9 mouse cellular contexts compared by ENCODE assay signal in genomic region chr6:107528877-107529864, GRCm38 (mm10). TPM values are rescaled to one million over a fixed set of nuclear protein-coding genes. Genes with fewer than 3 reads are reported as not detected.
DNase-seq lines count a peak whose midpoint lies in the region; ATAC-seq lines count a peak whose summit lies in the region.
"Had no signal": no experiment of that assay in that cellular context is flagged by ENCODE, and none has a peak within 500 bp of the region (broad histone marks: within the 10 kb centered on the region; RNA-seq: fewer than 3 reads in every experiment).

Gene Lrrn1 (plus strand): TSS chr6:107529768.

- 0 out of 2 replicates have a peak, but pooled peaks cover 8% of the 10 kb centered on the region for H3K4me1 ChIP-seq in neural tube, embryonic 11.5 days (ENCODE audit: control insufficient read depth, insufficient read depth, low read length)
- H3K4me1 ChIP-seq in kidney, embryonic 16.5 days (ENCODE audit: insufficient read depth, low read length) = 0 out of 2 replicates have a peak, but pooled peaks cover 5% of the 10 kb centered on the region
- peaks cover 13% of the 10 kb centered on the region for H3K4me1 ChIP-seq in limb, embryonic 15.5 days

- ATAC-seq in neural tube, embryonic 11.5 days (ENCODE audit: insufficient read depth, low FRiP score, low TSS enrichment) = peak; percentile 94
- peak; percentile 94 for ATAC-seq in kidney, embryonic 16.5 days (ENCODE audit: low FRiP score, low TSS enrichment)
- ATAC-seq in limb, embryonic 15.5 days (ENCODE audit: insufficient number of reproducible peaks, low FRiP score, low TSS enrichment, low read depth) = peak; percentile 81

- H3K9me3 ChIP-seq in neural tube, embryonic 11.5 days (ENCODE audit: control insufficient read depth, low read length) = no peaks in the 10 kb centered on the region
- no peaks in the 10 kb centered on the region for H3K9me3 ChIP-seq in kidney, embryonic 16.5 days (ENCODE audit: low read length)
- H3K9me3 ChIP-seq in limb, embryonic 15.5 days = no peaks in the 10 kb centered on the region

- peak within 1 kb of the TSS; percentile 82 for H3K27ac ChIP-seq in neural tube, embryonic 11.5 days (ENCODE audit: low read depth, low read length)
- no peak within 1 kb of the TSS for H3K27ac ChIP-seq in kidney, embryonic 16.5 days (ENCODE audit: low read length)
- H3K27ac ChIP-seq in limb, embryonic 15.5 days = peak within 1 kb of the TSS; percentile 33
- H3K27ac ChIP-seq: macrophage had no signal

- DNase-seq in neural tube, embryonic 11.5 days (ENCODE audit: low spot score) = peak; percentile 85
- DNase-seq in neural tube, embryonic 10.5 days (ENCODE audit: extremely low spot score, low spot score) = no peak
- DNase-seq in cerebellum, postnatal 36 days = peak; percentile 85 to 89
- peak; percentile 80 to 81 for DNase-seq in frontal cortex, postnatal 36 days (ENCODE audit: low spot score in 2 of 2)
- peak; percentile 20 for DNase-seq in retina, adult 2 months (ENCODE audit: low read depth, low spot score)
- DNase-seq in T-cell, adult 2 months (ENCODE audit: low spot score) = no peak

- WGBS in neural tube, embryonic 11.5 days = 3% methylated on average over 36 of the region's 43 CpGs
- WGBS in kidney, embryonic 16.5 days = 4% methylated on average over 30 of the region's 43 CpGs
- WGBS in limb, embryonic 15.5 days = 3% methylated on average over 34 of the region's 43 CpGs

- peak within 1 kb of the TSS; percentile 93 for H3K9ac ChIP-seq in neural tube, embryonic 11.5 days (ENCODE audit: low read length)
- H3K9ac ChIP-seq in kidney, embryonic 16.5 days (replicated peaks; ENCODE audit: low read length) = peak within 1 kb of the TSS; percentile 55
- H3K9ac ChIP-seq in limb, embryonic 15.5 days = peak within 1 kb of the TSS; percentile 48

- H3K4me3 ChIP-seq in neural tube, embryonic 11.5 days (ENCODE audit: low read depth, low read length) = peak within 1 kb of the TSS; percentile 87
- peak within 1 kb of the TSS; percentile 66 for H3K4me3 ChIP-seq in kidney, embryonic 16.5 days (ENCODE audit: low read length)
- H3K4me3 ChIP-seq in limb, embryonic 15.5 days = peak within 1 kb of the TSS; percentile 66

- no peaks in the 10 kb centered on the region for H3K36me3 ChIP-seq in neural tube, embryonic 11.5 days (ENCODE audit: control insufficient read depth, insufficient read depth, low read length)
- H3K36me3 ChIP-seq in kidney, embryonic 16.5 days (ENCODE audit: insufficient read depth, low read length) = no peaks in the 10 kb centered on the region
- no peaks in the 10 kb centered on the region for H3K36me3 ChIP-seq in limb, embryonic 15.5 days

- H3K27me3 ChIP-seq in neural tube, embryonic 11.5 days (ENCODE audit: control insufficient read depth, insufficient read depth, low read length) = no peaks in the 10 kb centered on the region
- H3K27me3 ChIP-seq in kidney, embryonic 16.5 days (ENCODE audit: insufficient read depth, low read length) = peaks cover 20% of the 10 kb centered on the region
- peaks cover 5% of the 10 kb centered on the region; the same call in 1 of the 2 replicates for H3K27me3 ChIP-seq in limb, embryonic 15.5 days

- peak within 1 kb of the TSS; percentile 58 for H3K4me2 ChIP-seq in neural tube, embryonic 11.5 days (ENCODE audit: low read depth)
- peak within 1 kb of the TSS; percentile 100 for H3K4me2 ChIP-seq in kidney, embryonic 16.5 days (replicated peaks; ENCODE audit: low read depth, low read length)
- peak within 1 kb of the TSS; percentile 98 for H3K4me2 ChIP-seq in limb, embryonic 15.5 days

RNA-seq across cellular contexts. Expression of gene Lrrn1, which starts in this region (rescaled TPM):
- polyA plus RNA-seq in neural tube, embryonic 11.5 days (2014; fragmentation: Nextera tagmentation; extraction: Ambion mirVana) = 180 and 183 TPM in 2 replicates
- polyA plus RNA-seq in kidney, embryonic 16.5 days (2015; fragmentation: Nextera tagmentation; extraction: Ambion mirVana) = 9.7 and 11.8 TPM in 2 replicates
- 35.1 and 45.8 TPM in 2 replicates for polyA plus RNA-seq in limb, embryonic 15.5 days (2015; fragmentation: Nextera tagmentation; extraction: Ambion mirVana)
- polyA plus RNA-seq: macrophage had no signal

Comparison
In these comparisons a context has a peak if more than half of its experiments do, and no peak if none do; other contexts are left out.
1. DNase-seq: peak in neural tube, embryonic 11.5 days (single experiment), cerebellum, postnatal 36 days (2 of 2), frontal cortex, postnatal 36 days (2 of 2) and retina, adult 2 months (single experiment); none in neural tube, embryonic 10.5 days (single experiment) and T-cell, adult 2 months (single experiment).
2. Peak in every context shown above with its lines, with median percentiles within 50 percentile points of each other: ATAC-seq, H3K4me2 ChIP-seq, H3K4me3 ChIP-seq and H3K9ac ChIP-seq.